Mouse (Mus musculus): ENCODE measurements around the gene Zfp53. TPM values are rescaled to one million over a fixed set of nuclear protein-coding genes. Genes with fewer than 3 reads are reported as not detected.
A peak's percentile ranks its signal among the peaks of the same experiment; 100 is the strongest.

Gene Zfp53
- polyA plus RNA-seq, 1 experiment = 2.9 TPM

GRCm38 (mm10) chr17:21489500-21490001, 753 bp downstream of the Zfp53 start:
- TF ChIP-seq POLR2A (IDR thresholded peaks at IDR 0.05; ENCODE audit: extremely low read depth, insufficient read depth, low read length) (no peak), CTCF (IDR thresholded peaks at IDR 0.05; ENCODE audit: extremely low read depth, insufficient read depth, low read length) (no peak)
- Histone ChIP-seq H3K4me1 (ENCODE audit: control insufficient read depth, insufficient read depth, low read length) (no peaks in the 10 kb centered on the region; the same call in 1 of the 2 replicates), H3K4me3 (ENCODE audit: insufficient read depth, low read length) (peak overlapping the region; percentile 91; the same call in 1 of the 2 replicates), H3K27ac (ENCODE audit: insufficient read depth, low read length) (no peak overlapping the region)

GRCm38 (mm10) chr17:21501365-21501764, 12.6 kb downstream of the Zfp53 start:
- H3K4me3 ChIP-seq (ENCODE audit: insufficient read depth, low read length) = no peak overlapping the region
- no peaks in the 10 kb centered on the region for H3K4me1 ChIP-seq (ENCODE audit: control insufficient read depth, insufficient read depth, low read length)
- H3K27ac ChIP-seq (ENCODE audit: insufficient read depth, low read length) = no peak overlapping the region
- TF ChIP-seq CTCF (IDR thresholded peaks at IDR 0.05; ENCODE audit: extremely low read depth, insufficient read depth, low read length) (no peak), POLR2A (IDR thresholded peaks at IDR 0.05; ENCODE audit: extremely low read depth, insufficient read depth, low read length) (no peak)

DNA sequence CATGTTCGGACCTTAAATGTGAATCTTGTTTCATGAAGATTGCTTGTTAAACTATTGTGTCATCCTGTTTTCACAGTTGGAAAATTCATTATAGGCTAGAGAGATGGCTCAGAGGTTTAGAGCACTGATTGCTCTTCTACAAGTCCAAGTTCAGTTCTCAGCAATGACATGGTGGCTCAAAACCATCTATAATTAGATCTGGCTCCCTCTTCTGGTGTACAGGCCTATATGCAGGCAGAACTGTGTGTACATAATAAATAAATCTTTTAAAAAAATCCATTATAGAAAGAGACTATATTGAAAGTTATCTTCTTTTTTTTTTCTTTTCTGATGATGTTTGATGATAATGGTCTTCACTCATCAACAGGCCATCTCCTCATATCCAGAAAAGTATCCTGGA, 15.7 kb downstream of the Zfp53 start:
- Histone ChIP-seq H3K27ac (ENCODE audit: insufficient read depth, low read length) (no peak overlapping the region), H3K4me1 (ENCODE audit: control insufficient read depth, insufficient read depth, low read length) (peaks cover 2% of the 10 kb centered on the region; the same call in 1 of the 2 replicates), H3K4me3 (ENCODE audit: insufficient read depth, low read length) (no peak overlapping the region)
- TF ChIP-seq CTCF (IDR thresholded peaks at IDR 0.05; ENCODE audit: extremely low read depth, insufficient read depth, low read length) (no peak), POLR2A (IDR thresholded peaks at IDR 0.05; ENCODE audit: extremely low read depth, insufficient read depth, low read length) (no peak)

GRCm38 (mm10) chr17:21506258-21506657, 17.5 kb downstream of the Zfp53 start:
- Histone ChIP-seq H3K4me1 (ENCODE audit: control insufficient read depth, insufficient read depth, low read length) (peaks cover 2% of the 10 kb centered on the region; the same call in 1 of the 2 replicates), H3K27ac (ENCODE audit: insufficient read depth, low read length) (no peak overlapping the region), H3K4me3 (ENCODE audit: insufficient read depth, low read length) (no peak overlapping the region)
- TF ChIP-seq CTCF (IDR thresholded peaks at IDR 0.05; ENCODE audit: extremely low read depth, insufficient read depth, low read length) = no peak
- TF ChIP-seq POLR2A (IDR thresholded peaks at IDR 0.05; ENCODE audit: extremely low read depth, insufficient read depth, low read length) = no peak

DNA sequence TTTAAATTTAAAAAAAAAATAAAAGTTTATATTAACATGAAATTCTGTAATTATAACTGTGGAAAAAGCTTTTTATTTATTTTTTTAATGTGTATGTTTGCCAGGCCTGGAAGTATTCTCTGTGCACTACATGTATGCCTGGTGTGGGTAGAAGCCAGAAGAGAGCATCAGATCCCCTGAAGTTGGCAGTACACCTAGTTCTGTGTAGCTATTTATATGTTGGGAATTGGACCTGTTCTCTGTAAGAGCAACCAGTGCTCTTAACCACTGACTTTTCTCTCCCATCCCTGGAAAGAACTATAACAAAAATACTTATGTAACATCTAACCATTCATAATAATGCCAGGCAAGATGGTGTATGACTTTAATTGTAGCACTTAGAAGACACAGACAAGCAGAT, 21.0 kb downstream of the Zfp53 start:
- Histone ChIP-seq H3K27ac (ENCODE audit: insufficient read depth, low read length) (no peak overlapping the region), H3K4me1 (ENCODE audit: control insufficient read depth, insufficient read depth, low read length) (peaks cover 2% of the 10 kb centered on the region; the same call in 1 of the 2 replicates), H3K4me3 (ENCODE audit: insufficient read depth, low read length) (no peak overlapping the region)
- TF ChIP-seq CTCF (IDR thresholded peaks at IDR 0.05; ENCODE audit: extremely low read depth, insufficient read depth, low read length) (no peak), POLR2A (IDR thresholded peaks at IDR 0.05; ENCODE audit: extremely low read depth, insufficient read depth, low read length) (no peak)

DNA sequence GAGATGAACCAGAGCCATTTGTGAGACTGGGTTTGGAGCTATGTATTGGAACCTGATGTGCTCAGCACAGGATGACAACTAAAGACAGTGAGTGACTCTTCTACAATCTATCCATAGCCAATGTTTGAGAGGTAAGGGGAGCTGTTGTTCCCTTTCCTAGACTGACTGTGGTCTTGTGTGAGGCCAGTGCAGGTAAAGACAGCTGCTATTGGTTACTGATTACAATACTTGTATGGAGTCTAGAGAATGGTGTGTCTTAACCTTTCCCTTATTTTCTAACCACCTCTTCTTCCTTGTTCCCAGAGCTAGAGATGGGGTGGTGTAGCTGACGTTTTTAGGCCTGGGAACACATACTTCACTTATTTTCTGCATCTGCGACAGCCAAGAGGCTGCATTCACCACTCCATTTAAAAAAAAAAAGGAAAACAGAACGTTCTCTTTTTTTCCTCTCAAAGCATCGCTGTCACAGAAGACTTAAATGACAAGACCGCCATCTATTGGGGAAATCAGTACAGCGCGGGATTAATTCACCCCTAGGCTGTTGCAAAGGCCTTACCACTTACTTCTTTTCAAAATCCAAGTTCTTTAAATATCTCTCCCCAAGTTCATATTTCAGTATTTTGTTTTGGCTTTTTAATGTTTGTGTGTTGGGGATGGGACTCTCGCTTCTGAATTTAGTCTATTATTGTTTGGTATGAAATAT, 26.8 kb downstream of the Zfp53 start:
- Histone ChIP-seq H3K4me3 (ENCODE audit: insufficient read depth, low read length) (peak overlapping the region; percentile 57), H3K27ac (ENCODE audit: insufficient read depth, low read length) (peak overlapping the region; percentile 99), H3K4me1 (ENCODE audit: control insufficient read depth, insufficient read depth, low read length) (peaks cover 4% of the 10 kb centered on the region; the same call in 1 of the 2 replicates)
- peak; percentile 57; the same call in 1 of the 2 replicates for TF ChIP-seq CTCF (IDR thresholded peaks at IDR 0.05; ENCODE audit: extremely low read depth, insufficient read depth, low read length)
- TF ChIP-seq POLR2A (IDR thresholded peaks at IDR 0.05; ENCODE audit: extremely low read depth, insufficient read depth, low read length) = no peak

- Histone ChIP-seq H3K27ac (ENCODE audit: insufficient read depth, low read length) (peak overlapping the region; percentile 90), H3K4me3 (ENCODE audit: insufficient read depth, low read length) (peak overlapping the region; percentile 57), H3K4me1 (ENCODE audit: control insufficient read depth, insufficient read depth, low read length) (peaks cover 4% of the 10 kb centered on the region; the same call in 1 of the 2 replicates)
- peak; percentile 67 for TF ChIP-seq POLR2A (IDR thresholded peaks at IDR 0.05; ENCODE audit: extremely low read depth, insufficient read depth, low read length)
- TF ChIP-seq CTCF (IDR thresholded peaks at IDR 0.05; ENCODE audit: extremely low read depth, insufficient read depth, low read length) = no peak
Measured at GRCm38 (mm10) chr17:21516201-21517129, 27.7 kb downstream of the Zfp53 start.

DNA sequence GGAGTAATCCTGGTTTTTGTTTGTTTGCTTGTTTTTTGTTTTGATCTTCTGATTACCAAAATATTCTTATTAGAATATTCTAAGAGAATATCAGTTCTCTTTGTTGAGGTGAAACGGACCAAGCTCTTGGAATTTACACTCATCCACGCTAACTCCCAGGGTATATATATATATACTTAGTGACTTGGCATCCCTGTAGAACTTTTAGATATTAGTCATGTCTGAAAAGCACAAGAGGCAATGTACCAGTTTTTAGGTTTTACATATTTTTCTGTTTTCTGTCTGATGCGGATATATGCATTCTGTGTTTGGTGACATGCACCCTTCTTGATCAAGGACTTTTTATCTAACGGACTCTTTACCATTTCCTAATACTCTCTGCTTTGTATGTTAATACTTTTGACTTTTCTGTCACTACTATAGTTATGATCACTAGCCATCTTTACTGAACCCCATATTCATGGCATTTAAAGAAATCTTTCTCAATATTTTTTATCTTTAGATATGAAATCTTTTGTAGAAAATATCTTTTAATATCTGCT, 28.4 kb downstream of the Zfp53 start:
- H3K27ac ChIP-seq (ENCODE audit: insufficient read depth, low read length) = peak overlapping the region; percentile 90; the same call in 1 of the 2 replicates

DNA sequence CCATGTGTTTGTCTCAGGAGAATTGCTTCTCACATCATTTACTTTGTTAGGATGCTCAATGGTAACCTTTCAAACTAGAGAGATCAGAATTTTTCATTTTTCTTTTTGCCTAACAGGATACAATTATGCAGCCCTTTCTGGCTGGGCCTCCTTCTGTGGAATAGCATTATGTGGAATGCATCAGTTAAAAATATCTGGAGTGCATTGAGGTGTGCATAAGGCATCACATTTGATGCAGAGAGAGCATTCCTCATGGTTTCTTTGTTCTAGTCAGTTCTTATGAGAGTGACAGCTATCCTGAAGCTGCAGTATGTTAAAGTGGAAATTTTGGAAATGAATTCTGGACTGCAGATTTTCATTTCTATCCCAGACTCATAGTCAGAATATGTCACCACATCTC, 37.5 kb downstream of the Zfp53 start:
- Histone ChIP-seq H3K4me3 (ENCODE audit: insufficient read depth, low read length) (no peak overlapping the region), H3K4me1 (ENCODE audit: control insufficient read depth, insufficient read depth, low read length) (no peaks in the 10 kb centered on the region), H3K27ac (ENCODE audit: insufficient read depth, low read length) (no peak overlapping the region)
- TF ChIP-seq CTCF (IDR thresholded peaks at IDR 0.05; ENCODE audit: extremely low read depth, insufficient read depth, low read length) (no peak), POLR2A (IDR thresholded peaks at IDR 0.05; ENCODE audit: extremely low read depth, insufficient read depth, low read length) (no peak)

More for the DNA sequence above, 28.4 kb downstream of the Zfp53 start:
- Histone ChIP-seq H3K4me3 (ENCODE audit: insufficient read depth, low read length) (peak overlapping the region; percentile 57), H3K4me1 (ENCODE audit: control insufficient read depth, insufficient read depth, low read length) (peaks cover 4% of the 10 kb centered on the region; the same call in 1 of the 2 replicates)
- TF ChIP-seq CTCF (IDR thresholded peaks at IDR 0.05; ENCODE audit: extremely low read depth, insufficient read depth, low read length) (no peak), POLR2A (IDR thresholded peaks at IDR 0.05; ENCODE audit: extremely low read depth, insufficient read depth, low read length) (no peak)

Data from cortical plate, adult 2 months (tissue).